Mouse (Mus musculus) liver, adult 2 months (tissue): ENCODE data around the gene Dhx34.

Experiments
- CTCF ChIP-seq: fragments of 200-500 bp; IDR thresholded peaks from 2 replicates; pipeline ENCODE4 v1.5.1; 2011; ENCODE audit warnings: low read depth, low read length, control low read depth
- POLR2A ChIP-seq: fragments of 200-500 bp; IDR thresholded peaks from 2 replicates; pipeline ENCODE4 v1.6.1; 2011; ENCODE audit warnings: low read length, control low read depth; ENCODE audit not compliant: insufficient read depth; ENCODE audit errors: extremely low read depth

DNA sequence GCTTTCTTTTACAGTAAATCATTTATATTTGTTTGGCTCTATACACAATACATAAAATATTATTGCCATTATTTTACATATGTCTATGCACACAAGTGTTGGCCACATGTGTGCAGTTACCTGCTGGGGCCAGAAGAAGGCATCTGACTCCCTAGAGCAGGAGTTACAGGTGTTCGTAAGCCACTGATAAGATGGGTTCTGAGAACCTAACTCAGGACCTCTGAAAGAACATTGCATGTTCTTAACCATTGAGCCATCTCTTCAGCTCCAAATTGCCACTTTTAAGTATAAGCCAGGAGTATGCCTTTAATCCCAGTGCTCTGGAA is 19.1 kb upstream of the Dhx34 start:
- no peak for TF ChIP-seq CTCF
- no peak for TF ChIP-seq POLR2A
